Mouse (Mus musculus) heart, postnatal 36 days (tissue): ENCODE measurements at regions not wholly inside any gene's neighbourhood (a gene's known extent, or its start where the extent isn't known, plus 50 kb on each side); places are given as distances from the start of the nearest gene placed in this dataset.

Source experiments
- DNase-seq, 2 experiments: peaks; one replicate each; pipeline ENCODE4 v3.0.0; 2021 to 2022
- intact Hi-C: fragments of 180-260 bp; cut with DNase I; formaldehyde crosslinking; loops from one replicate; pipeline ENCODE4 v1.15.1; 2025

DNA sequence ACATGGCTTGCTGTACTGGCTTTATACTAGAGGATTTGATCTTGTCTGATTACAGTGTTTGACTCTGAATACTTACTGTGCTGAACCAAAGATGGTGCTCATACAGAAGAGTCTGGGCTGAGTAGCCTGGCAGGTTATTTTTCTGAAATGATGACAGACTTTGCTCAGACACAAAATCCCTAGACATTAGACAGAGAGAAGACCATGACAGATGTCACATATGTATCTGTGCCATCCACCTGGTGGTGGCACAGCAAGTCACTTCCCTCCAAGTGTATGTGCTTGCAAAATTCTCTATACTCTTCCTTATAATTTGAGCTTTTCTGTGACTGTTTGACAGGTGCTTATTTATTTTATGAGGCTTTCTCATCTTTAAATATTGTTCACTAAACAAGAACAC, 80.7 kb downstream of the Gm7361 start:
- intact Hi-C loops = no loop called here
- no peak for DNase-seq

GRCm38 (mm10) chr5:26339266-26339665, 81.8 kb downstream of the Gm7361 start:
- no peak for DNase-seq
- intact Hi-C loops = no loop called here

GRCm38 (mm10) chr5:26355156-26355555, 97.7 kb downstream of the Gm7361 start:
- intact Hi-C loops = no loop called here
- no peak for DNase-seq

DNA sequence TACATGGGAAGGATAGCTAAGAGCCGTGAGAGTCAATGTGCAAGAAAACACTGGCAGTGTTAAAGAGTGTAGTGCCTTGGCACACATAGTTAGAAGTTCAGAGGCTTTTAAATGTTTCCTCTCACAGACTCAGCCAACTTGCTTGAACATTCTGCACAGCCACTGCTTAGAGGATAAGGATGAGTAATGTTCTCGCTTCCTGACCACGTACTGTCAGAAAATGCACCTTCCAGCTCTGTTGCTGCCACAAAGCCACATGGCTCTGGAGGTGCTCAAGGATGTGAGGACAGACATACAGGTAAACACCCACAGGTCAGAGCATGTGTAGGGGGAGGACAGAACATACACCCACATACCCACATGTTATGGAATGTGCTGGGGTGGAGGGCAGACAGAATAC, 101.6 kb downstream of the Gm7361 start:
- no peak for DNase-seq
- intact Hi-C loops = no loop called here

- intact Hi-C loops = no loop called here
- no peak for DNase-seq
These were observed 116.9 kb downstream of the Gm7361 start for GRCm38 (mm10) chr5:26374175-26374984.

DNA sequence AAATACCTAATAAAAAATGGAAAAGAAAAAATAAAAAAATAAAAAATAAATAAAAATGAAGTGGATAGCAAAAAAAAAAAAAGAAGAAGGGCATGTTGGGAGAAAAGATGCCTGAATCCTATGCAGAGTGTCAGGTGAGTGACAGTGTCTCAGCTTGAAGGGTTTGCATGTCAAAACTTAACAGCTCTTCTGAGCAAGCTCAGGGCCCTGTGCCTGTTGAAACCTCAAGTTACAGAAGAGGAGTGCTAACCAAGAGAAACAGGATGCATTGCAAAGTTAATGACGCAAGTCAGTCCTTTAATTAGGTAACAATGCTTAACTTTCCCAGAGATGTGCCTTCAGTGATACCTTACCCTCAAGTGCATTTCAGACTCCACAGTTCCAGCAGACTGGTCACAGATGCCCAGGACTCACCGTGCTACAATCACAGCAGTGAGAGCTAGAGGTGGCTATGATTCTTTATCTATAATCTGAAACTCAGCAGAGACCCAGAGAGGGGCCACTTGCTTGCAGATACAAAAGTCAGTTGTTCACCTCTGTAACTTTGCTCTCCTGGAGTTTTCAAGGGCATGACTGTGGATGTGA, 149.7 kb downstream of the Gm7361 start:
- DNase-seq = no peak
- intact Hi-C loops = no loop called here

DNA sequence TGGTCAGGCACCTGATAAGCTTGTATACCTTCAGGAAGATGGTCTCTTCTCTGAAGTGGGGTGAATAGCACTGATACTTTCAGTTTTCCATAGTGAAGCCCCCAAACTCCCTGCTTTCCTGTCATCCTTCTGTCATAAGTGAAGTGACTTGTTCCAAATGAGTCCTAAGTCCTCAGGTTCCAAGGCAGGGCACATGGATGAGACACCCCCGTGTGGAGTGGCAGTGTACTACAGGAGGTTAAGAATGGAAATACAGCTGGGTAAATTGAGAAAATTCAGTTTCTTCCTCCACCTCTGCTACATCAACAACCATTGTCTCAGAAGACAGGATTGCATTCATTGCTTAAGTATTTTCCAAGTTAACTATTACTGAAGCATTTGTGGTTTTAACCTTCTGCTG, 155.7 kb downstream of the Gm7361 start:
- DNase-seq = no peak
- intact Hi-C loops = no loop called here

DNA sequence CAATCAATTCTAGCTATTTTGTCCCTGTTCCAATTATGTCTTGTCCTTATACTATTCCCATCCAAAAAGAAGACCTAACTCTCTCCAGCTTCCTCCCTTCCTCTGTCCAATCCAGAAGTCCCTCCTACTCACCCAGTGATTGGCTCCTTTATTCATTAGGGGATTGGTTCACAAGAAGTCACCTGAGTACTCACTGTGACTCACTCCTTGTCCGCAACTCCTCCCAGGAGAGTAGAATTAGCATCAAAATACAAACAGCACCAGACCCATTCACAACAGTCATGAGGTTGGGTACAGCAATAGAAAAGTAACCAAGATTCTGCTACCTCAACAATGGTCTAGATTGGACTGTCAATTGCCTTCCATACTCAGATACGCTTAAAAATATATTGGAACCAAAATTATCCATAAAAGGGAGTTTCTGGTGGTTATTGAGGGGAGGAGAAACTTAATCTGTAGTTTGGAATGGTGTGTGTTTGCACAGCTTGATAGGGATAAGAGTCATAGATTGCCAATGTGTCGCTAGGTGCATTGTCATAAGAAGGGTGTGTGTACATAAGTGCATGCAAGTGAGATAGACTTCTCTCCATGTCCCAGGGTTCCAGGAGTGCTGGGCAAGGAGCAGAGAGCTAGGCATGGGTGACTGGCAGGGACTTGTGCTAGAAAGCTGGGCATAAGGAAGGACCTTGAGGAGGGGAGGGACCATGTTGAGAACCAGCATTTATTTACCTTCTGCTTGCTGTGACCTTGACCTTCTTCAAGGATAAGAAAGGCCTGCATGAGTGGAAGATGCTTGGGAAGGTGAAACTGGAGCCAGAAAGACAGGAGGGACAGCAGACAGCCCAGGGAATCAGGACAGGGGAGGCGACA, 187.1 kb downstream of the Gm7361 start:
- intact Hi-C loops = no loop called here
- DNase-seq = no peak

DNA sequence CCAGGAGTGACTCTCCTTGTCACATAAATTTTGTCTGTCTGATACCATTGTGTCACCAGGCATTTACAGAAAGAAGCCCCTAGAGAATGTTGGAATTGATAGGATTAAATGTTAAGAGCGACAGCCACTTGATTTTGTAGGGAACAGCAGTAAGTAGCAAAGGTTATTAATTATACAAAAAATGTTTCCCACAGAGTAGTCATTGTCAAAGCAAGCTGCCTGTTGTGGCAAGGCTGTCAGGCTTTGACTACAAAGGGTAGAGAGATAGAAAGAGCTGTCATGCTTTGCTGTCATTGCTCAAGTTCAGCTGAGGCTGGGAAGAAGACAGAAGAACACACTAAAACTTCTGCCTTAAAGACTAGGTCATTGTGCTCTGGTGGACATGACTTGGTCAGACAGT, 193.8 kb downstream of the Gm7361 start:
- intact Hi-C loops = no loop called here
- no peak for DNase-seq

DNA sequence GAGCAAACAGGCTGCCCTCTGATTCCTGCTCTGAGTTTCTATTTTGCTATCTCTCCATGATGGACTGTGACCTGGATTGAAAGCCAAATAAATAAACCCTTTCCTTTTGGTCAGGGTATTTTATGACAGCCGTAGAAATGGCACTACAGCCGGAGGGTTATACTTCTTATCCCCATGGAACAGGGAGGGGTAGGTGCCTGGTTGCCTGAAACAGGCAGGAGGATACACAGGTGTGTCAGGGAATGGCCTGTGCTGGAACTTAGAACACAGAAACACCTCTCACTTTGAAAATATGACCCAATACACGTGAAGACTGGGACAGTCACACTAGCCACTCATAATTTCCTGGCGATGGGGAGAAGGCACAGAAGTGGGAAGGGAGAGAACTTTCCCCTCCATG, 200.1 kb downstream of the Gm7361 start:
- DNase-seq = no peak
- intact Hi-C loops = no loop called here

DNA sequence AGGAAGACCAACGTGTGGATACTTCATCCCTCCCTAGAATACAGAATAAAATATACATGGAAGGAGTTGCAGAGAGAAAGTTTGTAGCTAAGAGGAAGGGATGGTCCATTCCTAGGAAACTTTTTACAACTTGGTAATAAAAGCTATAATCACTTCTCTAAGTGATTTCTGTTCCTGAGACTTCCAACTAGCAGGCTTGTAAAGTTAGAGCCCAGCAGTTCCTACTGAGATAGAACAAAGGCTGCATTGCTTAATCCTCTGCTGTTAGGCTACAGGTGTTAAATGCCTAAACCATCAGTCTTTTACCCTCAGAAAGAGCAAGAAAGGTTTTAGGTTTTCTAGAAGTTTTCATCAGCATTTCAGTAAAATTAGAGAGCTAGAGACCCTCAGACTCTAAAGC, 209.2 kb downstream of the Gm7361 start:
- intact Hi-C loops = no loop called here
- no peak for DNase-seq

DNA sequence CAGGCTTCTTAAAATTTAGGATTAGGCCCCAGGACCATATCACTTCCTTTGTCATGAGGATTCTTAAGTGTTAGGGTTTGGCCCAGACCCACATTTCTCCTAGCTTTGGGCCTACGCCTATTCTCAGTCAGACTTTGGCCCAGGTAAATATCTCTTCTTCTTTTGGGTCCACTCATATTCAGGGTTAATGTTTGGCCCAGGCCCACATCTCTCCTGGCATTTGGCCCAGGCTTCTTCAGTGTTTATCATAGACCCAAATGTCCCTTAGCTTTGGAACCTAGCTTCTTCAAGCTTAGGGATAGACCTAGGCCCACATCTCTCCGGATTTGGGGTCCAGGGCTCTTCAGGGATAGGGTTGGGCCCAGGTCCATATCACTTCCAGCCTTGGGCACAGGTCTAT, 228.2 kb downstream of the Gm7361 start:
- no peak for DNase-seq
- intact Hi-C loops = no loop called here

- no peak for DNase-seq
- intact Hi-C loops = no loop called here
These were observed 236.5 kb downstream of the Gm7361 start for GRCm38 (mm10) chr5:26494003-26494402.

- DNase-seq = no peak
- intact Hi-C loops = no loop called here
These were observed 240.3 kb downstream of the Gm7361 start for GRCm38 (mm10) chr5:26497641-26498430.

DNA sequence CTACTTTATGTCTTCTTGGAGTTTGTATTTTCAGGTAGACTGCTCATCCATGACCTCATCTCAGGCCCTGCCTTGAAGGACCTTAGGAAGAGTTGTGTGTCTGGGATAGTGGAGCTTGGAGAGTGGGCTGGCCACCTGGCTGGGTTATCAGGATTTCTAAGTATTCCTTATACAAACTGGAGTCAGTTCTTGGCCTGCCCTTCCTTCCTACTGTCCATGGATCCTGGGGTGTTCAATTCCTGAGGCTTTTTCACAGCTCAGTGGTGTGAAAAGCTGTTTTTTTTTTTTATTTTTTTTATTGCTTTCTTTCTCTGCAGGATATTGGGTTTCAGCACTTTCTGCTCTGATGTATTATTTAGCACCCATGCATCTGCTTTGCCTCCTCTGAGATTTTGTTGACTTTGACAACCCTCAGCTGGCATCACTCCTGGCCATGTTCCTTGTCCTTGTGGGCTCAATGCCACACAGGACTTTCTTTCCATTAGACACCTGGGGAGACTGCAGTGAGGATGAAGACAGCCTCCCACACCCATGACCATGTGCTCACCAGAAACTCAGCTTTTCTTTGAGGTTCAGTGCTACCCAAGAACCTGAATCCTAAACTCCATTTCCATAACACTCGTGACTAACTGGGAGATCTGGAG, 252.2 kb downstream of the Gm7361 start:
- intact Hi-C loops = no loop called here
- no peak for DNase-seq

DNA sequence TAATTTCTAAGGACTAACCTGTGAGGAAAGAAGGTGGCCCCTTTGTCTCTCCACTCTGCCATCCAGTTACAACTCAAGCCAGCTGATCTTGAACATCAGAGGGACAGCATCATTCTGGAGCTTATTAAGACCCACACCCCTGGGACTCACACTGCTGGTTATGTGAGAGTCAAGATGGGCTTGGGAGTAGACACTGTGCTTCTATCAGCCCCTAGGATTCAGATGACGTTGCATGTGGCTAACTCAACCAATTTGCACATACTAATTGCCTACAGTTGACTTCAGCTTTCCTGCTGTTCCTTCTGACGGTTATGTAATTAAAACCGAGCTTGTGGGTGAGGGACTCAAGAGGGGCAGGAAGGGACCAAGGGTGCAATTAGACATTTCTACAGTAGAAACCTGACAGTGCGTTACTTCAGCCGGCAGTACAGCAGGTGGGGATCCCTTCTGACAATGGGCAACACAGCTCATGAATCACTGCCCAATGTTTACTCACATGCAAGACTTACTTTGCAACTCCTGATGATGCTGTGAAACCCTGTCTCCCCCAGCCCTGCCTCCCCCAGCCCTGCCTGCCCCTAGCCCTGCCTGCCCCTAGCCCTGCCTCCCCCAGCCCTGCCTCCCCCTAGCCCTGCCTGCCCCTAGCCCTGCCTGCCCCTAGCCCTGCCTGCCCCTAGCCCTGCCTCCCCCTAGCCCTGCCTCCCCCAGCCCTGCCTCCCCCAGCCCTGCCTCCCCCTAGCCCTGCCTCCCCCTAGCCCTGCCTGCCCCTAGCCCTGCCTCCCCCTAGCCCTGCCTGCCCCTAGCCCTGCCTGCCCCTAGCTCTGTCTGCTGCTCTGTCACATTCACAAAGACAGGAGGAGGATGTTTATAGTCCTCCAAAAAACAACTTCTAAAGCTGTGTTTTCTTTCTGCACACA, 255.8 kb downstream of the Gm7361 start:
- intact Hi-C loops = no loop called here
- DNase-seq = no peak

DNA sequence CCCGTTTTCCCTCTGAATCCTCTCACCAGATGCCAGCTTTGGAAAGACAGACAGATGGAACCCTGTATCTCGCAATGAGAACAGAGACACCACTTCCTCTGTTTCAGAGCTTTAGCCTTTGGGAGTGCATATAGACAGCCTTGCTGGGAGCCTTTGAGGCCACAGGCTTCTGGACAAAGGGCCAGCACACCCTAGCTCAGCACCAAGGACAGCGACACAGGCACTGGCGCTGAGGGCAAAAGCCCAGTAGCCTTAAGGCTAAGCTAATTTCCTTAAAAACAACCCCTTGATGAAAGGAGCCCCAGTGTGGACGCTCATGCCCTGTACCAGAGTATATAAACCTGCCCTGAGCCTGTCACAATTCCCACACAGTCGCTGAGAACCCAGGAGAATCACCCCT, 278.1 kb downstream of the Gm7361 start:
- peak; percentile 7 to 32 for DNase-seq
- intact Hi-C loops = no loop called here

- intact Hi-C loops = no loop called here
- no peak for DNase-seq
These were observed 253.7 kb upstream of the Dpp6 start for GRCm38 (mm10) chr5:26563291-26563690.

GRCm38 (mm10) chr5:26564056-26564455, 252.9 kb upstream of the Dpp6 start:
- intact Hi-C loops = no loop called here
- DNase-seq = no peak
